ENCODE assay signal across 9 mouse cellular contexts in the genomic region with DNA sequence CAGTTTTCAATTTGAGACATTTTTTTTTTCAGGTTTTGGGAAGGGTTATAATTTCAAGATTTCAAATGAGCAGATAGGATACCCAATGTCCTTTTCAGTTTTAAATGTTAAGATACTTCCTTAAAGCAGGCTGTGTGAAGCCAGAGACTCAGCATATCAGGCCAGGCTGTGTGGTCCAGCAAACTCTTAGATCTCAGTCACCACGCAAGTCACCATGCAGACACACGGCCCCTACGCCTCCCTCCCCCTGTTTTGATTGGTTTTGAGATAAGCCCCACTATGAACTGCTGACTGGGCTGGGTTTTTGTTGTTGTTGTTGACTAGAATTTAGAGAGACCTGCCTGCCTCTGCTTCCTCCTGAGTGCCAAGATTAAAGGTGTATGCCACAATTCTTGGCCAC. TPM values are rescaled to one million over a fixed set of nuclear protein-coding genes. Genes with fewer than 3 reads are reported as not detected.
DNase-seq lines count a peak whose midpoint lies in the region; ATAC-seq and TF ChIP-seq lines count a peak whose summit lies in the region.
"Had no signal": no experiment of that assay in that cellular context is flagged by ENCODE, and none has a peak within 500 bp of the region (broad histone marks: within the 10 kb centered on the region; RNA-seq: fewer than 3 reads in every experiment).

No protein-coding gene starts in this region.

- H3K36me3 ChIP-seq in thymus, adult 2 months (ENCODE audit: control insufficient read depth, insufficient read depth, low read length) = no peaks in the 10 kb centered on the region
- peaks cover 37% of the 10 kb centered on the region for H3K36me3 ChIP-seq in forebrain, embryonic 13.5 days (ENCODE audit: poor library complexity, severe bottlenecking)
- peaks cover 7% of the 10 kb centered on the region; the same call in 1 of the 2 replicates for H3K36me3 ChIP-seq in liver, embryonic 11.5 days (ENCODE audit: control insufficient read depth, insufficient read depth, low read length)
- no peaks in the 10 kb centered on the region for H3K36me3 ChIP-seq in stomach, embryonic 16.5 days (ENCODE audit: control insufficient read depth, insufficient read depth, low read length)

- TF ChIP-seq CTCF in thymus, adult 2 months (IDR thresholded peaks at IDR 0.05; ENCODE audit: borderline replicate concordance, control insufficient read depth, extremely low read depth, insufficient read depth, low read length, poor library complexity) = no peak

- DNase-seq in thymus, adult 2 months = no peak
- no peak for DNase-seq in thymus, postnatal 4 days
- no peak for DNase-seq in liver, embryonic 11.5 days (ENCODE audit: low spot score)
- no peak for DNase-seq in layer of hippocampus, postnatal 10 days (ENCODE audit: low spot score in 2 of 2)
- no peak for DNase-seq in urinary bladder, postnatal 10 days (ENCODE audit: low spot score)
- DNase-seq: right cerebral cortex, postnatal 14 days had no signal

- H3K4me1 ChIP-seq in thymus, adult 2 months (replicated peaks; ENCODE audit: control insufficient read depth, insufficient read depth, low read length) = peaks cover 18% of the 10 kb centered on the region; the same call in 1 of the 2 replicates
- peaks cover 22% of the 10 kb centered on the region for H3K4me1 ChIP-seq in forebrain, embryonic 13.5 days
- peaks cover 8% of the 10 kb centered on the region; the same call in 1 of the 2 replicates for H3K4me1 ChIP-seq in liver, embryonic 11.5 days (replicated peaks; ENCODE audit: control insufficient read depth, insufficient read depth, low read length)
- no peaks in the 10 kb centered on the region for H3K4me1 ChIP-seq in stomach, embryonic 16.5 days (ENCODE audit: control insufficient read depth, insufficient read depth, low read length)

- H3K9ac ChIP-seq in forebrain, embryonic 13.5 days = peak overlapping the region; percentile 95
- H3K9ac ChIP-seq in liver, embryonic 11.5 days (ENCODE audit: low read depth, low read length) = peak overlapping the region; percentile 87
- H3K9ac ChIP-seq in stomach, embryonic 16.5 days (ENCODE audit: low read length) = peak overlapping the region; percentile 82

- ATAC-seq in forebrain, embryonic 13.5 days = no peak
- no peak for ATAC-seq in liver, embryonic 11.5 days (replicated peaks; ENCODE audit: low FRiP score)
- no peak for ATAC-seq in stomach, embryonic 16.5 days (ENCODE audit: insufficient read depth, low FRiP score)
- no peak for ATAC-seq in inflammation-experienced regulatory T-cells, adult 6 months

- H3K9me3 ChIP-seq in forebrain, embryonic 13.5 days (replicated peaks) = no peaks in the 10 kb centered on the region
- H3K9me3 ChIP-seq in liver, embryonic 11.5 days (ENCODE audit: control insufficient read depth, low read length) = no peaks in the 10 kb centered on the region
- no peaks in the 10 kb centered on the region for H3K9me3 ChIP-seq in stomach, embryonic 16.5 days (replicated peaks; ENCODE audit: control insufficient read depth, low read length)

- H3K27me3 ChIP-seq in thymus, adult 2 months (ENCODE audit: control insufficient read depth, insufficient read depth, low read length) = no peaks in the 10 kb centered on the region
- H3K27me3 ChIP-seq in forebrain, embryonic 13.5 days = peaks cover 6% of the 10 kb centered on the region
- peaks cover 4% of the 10 kb centered on the region; the same call in 1 of the 2 replicates for H3K27me3 ChIP-seq in liver, embryonic 11.5 days (replicated peaks; ENCODE audit: control insufficient read depth, insufficient read depth, low read length)
- H3K27me3 ChIP-seq in stomach, embryonic 16.5 days (ENCODE audit: control insufficient read depth, insufficient read depth, low read length) = no peaks in the 10 kb centered on the region

- WGBS in thymus, adult 2 months = 26% methylated on average over 3 of the region's 3 CpGs
- 46% methylated on average over 3 of the region's 3 CpGs for WGBS in forebrain, embryonic 13.5 days
- 24% methylated on average over 3 of the region's 3 CpGs for WGBS in liver, embryonic 11.5 days
- WGBS in stomach, embryonic 16.5 days = 46% methylated on average over 3 of the region's 3 CpGs

- no peak overlapping the region for H3K27ac ChIP-seq in thymus, adult 2 months (ENCODE audit: control insufficient read depth, insufficient read depth, low read length)
- H3K27ac ChIP-seq in forebrain, embryonic 13.5 days = peak overlapping the region; percentile 97
- H3K27ac ChIP-seq in liver, embryonic 11.5 days (ENCODE audit: low read depth, low read length) = peak overlapping the region; percentile 93
- H3K27ac ChIP-seq in stomach, embryonic 16.5 days (ENCODE audit: low read length) = peak overlapping the region; percentile 97

- TF ChIP-seq POLR2A in thymus, adult 2 months (IDR thresholded peaks at IDR 0.05; ENCODE audit: control insufficient read depth, extremely low read depth, insufficient read depth, low read length, poor library complexity) = no peak

- peak overlapping the region; percentile 80 for H3K4me2 ChIP-seq in forebrain, embryonic 13.5 days
- peak overlapping the region; percentile 91 for H3K4me2 ChIP-seq in liver, embryonic 11.5 days
- peak overlapping the region; percentile 91 for H3K4me2 ChIP-seq in stomach, embryonic 16.5 days (ENCODE audit: low read depth, low read length)

- peak overlapping the region; percentile 65 for H3K4me3 ChIP-seq in thymus, adult 2 months (ENCODE audit: control insufficient read depth, insufficient read depth, low read length)
- peak overlapping the region; percentile 86 for H3K4me3 ChIP-seq in forebrain, embryonic 13.5 days
- H3K4me3 ChIP-seq in liver, embryonic 11.5 days (ENCODE audit: low read depth, low read length) = peak overlapping the region; percentile 86
- peak overlapping the region; percentile 76 for H3K4me3 ChIP-seq in stomach, embryonic 16.5 days (replicated peaks; ENCODE audit: low read length)

RNA-seq across cellular contexts. Expression of a gene that starts 3.2 kb away (rescaled TPM):
- polyA plus RNA-seq in thymus, adult 2 months (2012; rRNA removed) = 247 and 273 TPM in 2 replicates
- polyA plus RNA-seq in forebrain, embryonic 13.5 days (2015; fragmentation: Nextera tagmentation; extraction: Ambion mirVana) = 700 and 710 TPM in 2 replicates
- 420 and 459 TPM in 2 replicates for polyA plus RNA-seq in liver, embryonic 11.5 days (2014; fragmentation: Nextera tagmentation; extraction: Ambion mirVana)
- 328 and 363 TPM in 2 replicates for polyA plus RNA-seq in stomach, embryonic 16.5 days (2015; fragmentation: Nextera tagmentation; extraction: Ambion mirVana)
- 100 to 1,000 TPM; 112 to 116 TPM for total RNA-seq in layer of hippocampus, postnatal 10 days (2021)
- polyA plus RNA-seq in inflammation-experienced regulatory T-cells, adult 6 months (2017; shearing (Covaris generic)) = 1 to 10 TPM in 2 of 3 experiments, under 1 TPM in 1; 0.43 to 2.3 (median 2.2) TPM

RNA-seq across cellular contexts. Expression of a gene that starts 40.5 kb away (rescaled TPM):
- polyA plus RNA-seq in thymus, adult 2 months (2012; rRNA removed) = 8.0 and 10.4 TPM in 2 replicates
- 63.0 and 65.2 TPM in 2 replicates for polyA plus RNA-seq in forebrain, embryonic 13.5 days (2015; fragmentation: Nextera tagmentation; extraction: Ambion mirVana)
- polyA plus RNA-seq in liver, embryonic 11.5 days (2014; fragmentation: Nextera tagmentation; extraction: Ambion mirVana) = 79.5 and 80.7 TPM in 2 replicates
- polyA plus RNA-seq in stomach, embryonic 16.5 days (2015; fragmentation: Nextera tagmentation; extraction: Ambion mirVana) = 59.7 and 60.6 TPM in 2 replicates
- 10 to 100 TPM; 49.2 to 52.0 TPM for total RNA-seq in layer of hippocampus, postnatal 10 days (2021)
- polyA plus RNA-seq in inflammation-experienced regulatory T-cells, adult 6 months (2017; shearing (Covaris generic)) = 10 to 100 TPM; 25.8 to 32.8 (median 28.4) TPM

RNA-seq across cellular contexts. Expression of a gene that starts 57.4 kb away (rescaled TPM):
- polyA plus RNA-seq in thymus, adult 2 months (2012; rRNA removed) = 125 and 155 TPM in 2 replicates
- 19.4 and 23.4 TPM in 2 replicates for polyA plus RNA-seq in forebrain, embryonic 13.5 days (2015; fragmentation: Nextera tagmentation; extraction: Ambion mirVana)
- 10.3 and 11.6 TPM in 2 replicates for polyA plus RNA-seq in liver, embryonic 11.5 days (2014; fragmentation: Nextera tagmentation; extraction: Ambion mirVana)
- 10.0 and 25.9 TPM in 2 replicates for polyA plus RNA-seq in stomach, embryonic 16.5 days (2015; fragmentation: Nextera tagmentation; extraction: Ambion mirVana)
- 1 to 10 TPM in 1 of 2 experiments, not detected in 1; 4.1 TPM for total RNA-seq in layer of hippocampus, postnatal 10 days (2021)
- polyA plus RNA-seq in inflammation-experienced regulatory T-cells, adult 6 months (2017; shearing (Covaris generic)) = 10 to 100 TPM; 19.9 to 45.5 (median 35.2) TPM

Comparison
In these comparisons a context has a peak if more than half of its experiments do, and no peak if none do; other contexts are left out.
1. RNA of a gene that starts 3.2 kb away (polyA plus RNA-seq): 700 to 710 TPM in forebrain, embryonic 13.5 days, 420 to 459 TPM in liver, embryonic 11.5 days, 328 to 363 TPM in stomach, embryonic 16.5 days and 247 to 273 TPM in thymus, adult 2 months; 0.43 to 2.3 TPM in inflammation-experienced regulatory T-cells, adult 6 months; every median in the first group is over 10 times any median in the second.
2. Peak in every context shown above with its lines, with median percentiles within 50 percentile points of each other: H3K4me3 ChIP-seq, H3K4me2 ChIP-seq and H3K9ac ChIP-seq.